Mouse (Mus musculus): ENCODE results near the gene Pcyox1.

Pcyox1 gene

GRCm38 (mm10) chr6:86396581-86397256 is at the start of gene Pcyox1:
TSS of gene Pcyox1 (minus strand) at chr6:86397154.
- DNase-seq = peak; percentile 93 to 94

GRCm38 (mm10) chr6:86445551-86445950 is 48.6 kb upstream of the Pcyox1 start:
- no peak for DNase-seq

GRCm38 (mm10) chr6:86441571-86441970 is 44.6 kb upstream of the Pcyox1 start:
- no peak for DNase-seq

- DNase-seq = no peak
Observed at GRCm38 (mm10) chr6:86439531-86439930, 42.6 kb upstream of the Pcyox1 start.

- no peak for DNase-seq
Observed at GRCm38 (mm10) chr6:86439119-86439496, 42.2 kb upstream of the Pcyox1 start.

- DNase-seq = peak; percentile 97 to 99
Observed at GRCm38 (mm10) chr6:86438272-86439118, 41.5 kb upstream of the Pcyox1 start, which contains the start of gene C87436. TSS of gene C87436 (plus strand) at chr6:86438374.

- DNase-seq = peak in 1 of 2 experiments; percentile 56
Observed at GRCm38 (mm10) chr6:86437711-86438110, 40.8 kb upstream of the Pcyox1 start.

- no peak for DNase-seq
Observed at GRCm38 (mm10) chr6:86433696-86434095, 36.7 kb upstream of the Pcyox1 start.

- DNase-seq = no peak
Observed at GRCm38 (mm10) chr6:86431531-86431930, 34.6 kb upstream of the Pcyox1 start.

GRCm38 (mm10) chr6:86426358-86426757 is 29.4 kb upstream of the Pcyox1 start, which contains the start of gene Gm44790:
TSS of gene Gm44790 (plus strand) at chr6:86426658.
- no peak for DNase-seq

- DNase-seq = no peak
Observed at GRCm38 (mm10) chr6:86420491-86420890, 23.5 kb upstream of the Pcyox1 start.

- no peak for DNase-seq
Observed at GRCm38 (mm10) chr6:86419239-86419638, 22.3 kb upstream of the Pcyox1 start.

GRCm38 (mm10) chr6:86418711-86419110 is 21.8 kb upstream of the Pcyox1 start:
- DNase-seq = no peak

- DNase-seq = no peak
Observed at GRCm38 (mm10) chr6:86406306-86406705, 9.4 kb upstream of the Pcyox1 start.

GRCm38 (mm10) chr6:86404996-86405395 is 8.0 kb upstream of the Pcyox1 start:
- DNase-seq = no peak

GRCm38 (mm10) chr6:86404100-86404861 is 7.3 kb upstream of the Pcyox1 start, which contains the start of gene Tia1:
TSS of gene Tia1 (plus strand) at chr6:86404219.
- peak; percentile 98 to 99 for DNase-seq

GRCm38 (mm10) chr6:86403728-86404099 is 6.8 kb upstream of the Pcyox1 start:
- DNase-seq = peak; percentile 93

GRCm38 (mm10) chr6:86402681-86403607 is 6.0 kb upstream of the Pcyox1 start:
- DNase-seq = no peak

GRCm38 (mm10) chr6:86400972-86401371 is 4.0 kb upstream of the Pcyox1 start:
- peak; percentile 50 to 72 for DNase-seq

- no peak for DNase-seq
Observed at GRCm38 (mm10) chr6:86399995-86400394, 3.0 kb upstream of the Pcyox1 start.

- DNase-seq = no peak
Observed at GRCm38 (mm10) chr6:86398986-86399385, 2.0 kb upstream of the Pcyox1 start.
